Mouse (Mus musculus) intestine, postnatal 0 days (tissue): ENCODE measurements around the gene Ciao1. TPM values are rescaled to one million over a fixed set of nuclear protein-coding genes. Genes with fewer than 3 reads are reported as not detected.

Source experiments
- ATAC-seq: fragments of 200-750 bp; cut with Nextera tagmentation; 2 replicates; pipeline ENCODE4 v1.8.0; 2017; ENCODE audit warnings: mild to moderate bottlenecking, moderate TSS enrichment, moderate library complexity
- H3K27ac ChIP-seq: fragments of 300-500 bp; sonication (generic); 2 replicates; pipeline ENCODE4 v1.5.1; 2014; ENCODE audit warnings: mild to moderate bottlenecking, low read depth, low read length, moderate library complexity
- H3K27me3 ChIP-seq: fragments of 300-500 bp; sonication (generic); replicated peaks from 2 replicates; pipeline ENCODE4 v1.6.1; 2014; ENCODE audit warnings: low read length, mixed read lengths; ENCODE audit not compliant: control insufficient read depth, insufficient read depth
- H3K36me3 ChIP-seq: fragments of 300-500 bp; sonication (generic); 2 replicates; pipeline ENCODE4 v1.6.1; 2014; ENCODE audit warnings: mild to moderate bottlenecking, moderate library complexity; ENCODE audit not compliant: control insufficient read depth, insufficient read depth
- H3K4me1 ChIP-seq: fragments of 300-500 bp; sonication (generic); replicated peaks from 2 replicates; pipeline ENCODE4 v1.6.1; 2014; ENCODE audit warnings: antibody characterized with exemption, low read length, mixed read lengths; ENCODE audit not compliant: control insufficient read depth, insufficient read depth
- H3K4me2 ChIP-seq: fragments of 300-500 bp; sonication (generic); replicated peaks from 2 replicates; pipeline ENCODE4 v1.6.1; 2014; ENCODE audit warnings: low read depth, mild to moderate bottlenecking, moderate library complexity
- H3K4me3 ChIP-seq: fragments of 300-500 bp; sonication (generic); 2 replicates; pipeline ENCODE4 v1.5.1; 2014; ENCODE audit warnings: low read depth, low read length
- H3K9ac ChIP-seq: fragments of 300-500 bp; sonication (generic); 2 replicates; pipeline ENCODE4 v1.6.1; 2014; ENCODE audit warnings: mild to moderate bottlenecking, low read depth, low read length
- H3K9me3 ChIP-seq: fragments of 300-500 bp; sonication (generic); 2 replicates; pipeline ENCODE4 v1.6.1; 2016; ENCODE audit warnings: mixed run types; ENCODE audit not compliant: control insufficient read depth
- CTCF ChIP-seq: sonication (generic); IDR thresholded peaks from 2 replicates; pipeline ENCODE4 v1.5.1; 2016; ENCODE audit warnings: low read depth, mild to moderate bottlenecking, control low read depth, antibody characterized with exemption, moderate library complexity
- WGBS: fragments of 180-500 bp; shearing (Covaris S2); extraction: QIAGEN DNeasy Blood & Tissue Kit; methylation state at CpG from one replicate; pipeline ENCODE4 v1.1.7; 2014; 5-methylcytosine and 5-hydroxymethylcytosine counted together
- polyA plus RNA-seq: library from polyadenylated mRNA; unstranded; fragments of >200 nt; fragmentation: Nextera tagmentation; extraction: Ambion mirVana; gene quantifications from 2 replicates; pipeline ENCODE4 v1.2.1, GENCODE M21; 2015

Gene Ciao1
- polyA plus RNA-seq, 1 experiment from 2014 or later: 38.3 TPM

DNA sequence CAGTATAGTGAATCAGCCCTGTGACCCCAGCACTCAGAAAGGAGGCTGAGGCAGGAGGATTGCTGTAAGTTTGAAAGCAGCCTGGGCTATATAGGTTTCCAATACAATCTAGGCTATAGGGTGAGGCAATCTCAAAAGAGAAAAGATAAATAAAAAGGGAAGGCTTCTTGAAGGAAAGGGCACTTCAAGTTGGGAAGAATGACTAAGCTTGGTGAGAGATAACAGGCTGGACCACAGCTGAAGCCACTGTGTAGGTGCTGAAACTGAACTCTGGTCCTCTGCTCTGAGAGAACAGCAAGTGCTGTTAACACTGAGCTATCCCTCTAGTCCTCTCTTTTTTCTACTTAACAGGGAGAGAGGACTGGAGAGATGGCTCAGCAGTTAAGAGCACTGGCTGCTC is 14.9 kb upstream of the Ciao1 start:
- H3K4me1 ChIP-seq: no peaks in the 10 kb centered on the region
- H3K36me3 ChIP-seq: peaks cover 27% of the 10 kb centered on the region
- ATAC-seq: no peak
- TF ChIP-seq CTCF: no peak
- no peaks in the 10 kb centered on the region for H3K27me3 ChIP-seq
- no peak overlapping the region for H3K4me3 ChIP-seq
- no peak overlapping the region for H3K27ac ChIP-seq
- no peak overlapping the region for H3K9ac ChIP-seq
- H3K9me3 ChIP-seq: no peaks in the 10 kb centered on the region
- H3K4me2 ChIP-seq: no peak overlapping the region

DNA sequence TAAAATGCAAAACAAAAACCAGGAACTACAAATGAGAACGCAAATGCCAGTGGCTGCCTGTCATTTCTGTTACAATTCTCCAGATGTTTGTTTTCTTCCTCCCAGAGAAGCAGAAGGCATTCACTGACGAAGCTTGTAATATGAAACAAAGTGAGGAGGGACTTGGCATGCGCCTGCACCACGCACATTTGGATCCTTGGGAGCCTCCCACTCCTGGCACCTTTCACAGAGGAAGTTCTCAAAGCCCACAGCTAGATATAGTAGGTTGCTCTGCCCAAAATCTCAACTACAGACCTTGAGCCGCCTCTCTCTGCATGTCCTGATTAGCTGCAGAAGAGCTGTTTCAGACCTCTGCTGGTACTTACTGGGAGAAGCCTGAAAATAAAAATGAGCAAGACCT is 11.7 kb upstream of the Ciao1 start:
- Histone ChIP-seq H3K4me1 (no peaks in the 10 kb centered on the region), H3K36me3 (peaks cover 42% of the 10 kb centered on the region), H3K9me3 (no peaks in the 10 kb centered on the region), H3K9ac (no peak overlapping the region), H3K4me3 (no peak overlapping the region), H3K27me3 (no peaks in the 10 kb centered on the region), H3K4me2 (no peak overlapping the region), H3K27ac (no peak overlapping the region)
- ATAC-seq: no peak
- 82% methylated on average over 5 of the region's 5 CpGs for WGBS
- no peak for TF ChIP-seq CTCF

DNA sequence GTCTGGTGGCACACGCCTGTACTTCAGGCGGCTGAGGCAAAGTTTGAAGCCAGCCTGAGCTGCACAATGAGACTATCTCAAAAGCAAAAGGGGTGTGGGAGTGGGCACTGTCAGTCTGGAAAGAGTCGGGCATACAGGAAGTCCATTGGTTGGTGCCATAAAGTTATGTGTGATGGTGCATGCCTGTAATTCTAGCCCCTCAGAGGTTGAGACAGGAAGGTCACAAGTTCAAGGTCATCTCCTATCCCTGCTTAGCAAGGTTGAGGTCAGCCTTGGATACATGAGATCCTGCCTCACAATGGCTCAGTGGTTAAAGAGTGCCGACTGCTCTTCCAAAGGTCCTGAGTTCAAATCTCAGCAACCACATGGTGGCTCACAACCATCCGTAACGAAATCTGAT is 7.7 kb upstream of the Ciao1 start:
- Histone ChIP-seq H3K4me3 (no peak overlapping the region), H3K4me1 (no peaks in the 10 kb centered on the region; the same call in 1 of the 2 replicates), H3K4me2 (no peak overlapping the region), H3K9me3 (no peaks in the 10 kb centered on the region), H3K27me3 (no peaks in the 10 kb centered on the region), H3K9ac (no peak overlapping the region), H3K36me3 (peaks cover 50% of the 10 kb centered on the region), H3K27ac (no peak overlapping the region)
- TF ChIP-seq CTCF: no peak
- no peak for ATAC-seq
- WGBS: 87% methylated on average over 6 of the region's 6 CpGs

DNA sequence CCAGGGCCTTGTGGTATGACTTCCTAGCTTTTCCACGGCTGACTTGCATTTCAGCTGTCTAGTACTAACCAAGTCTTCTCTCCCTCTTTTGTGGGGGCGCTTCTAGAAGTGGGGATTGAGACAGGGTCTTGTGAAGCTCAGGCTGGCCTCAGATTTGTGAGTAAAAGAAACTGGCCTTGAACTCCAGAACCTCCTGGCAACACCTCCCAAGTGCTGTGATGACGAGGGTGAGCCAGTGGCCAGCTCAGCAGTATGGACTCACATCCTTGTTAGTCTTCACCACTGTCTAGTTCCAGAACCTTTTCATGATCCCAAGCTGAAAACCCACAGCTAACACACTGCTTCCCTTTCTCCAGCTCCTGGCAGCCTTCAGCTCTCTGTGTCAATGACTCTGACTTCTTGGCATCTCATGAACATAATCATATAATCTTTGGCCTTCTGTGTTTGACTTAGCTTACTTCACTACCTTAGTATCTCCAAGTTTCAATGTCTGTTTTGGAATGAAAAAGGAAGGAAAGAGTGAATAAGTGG is 7.1 kb upstream of the Ciao1 start:
- H3K36me3 ChIP-seq: peaks cover 48% of the 10 kb centered on the region
- no peak overlapping the region for H3K27ac ChIP-seq
- no peak for TF ChIP-seq CTCF
- H3K4me2 ChIP-seq: no peak overlapping the region
- WGBS: 88% methylated on average over 3 of the region's 3 CpGs
- no peaks in the 10 kb centered on the region; the same call in 1 of the 2 replicates for H3K4me1 ChIP-seq
- no peaks in the 10 kb centered on the region for H3K9me3 ChIP-seq
- no peak for ATAC-seq
- H3K27me3 ChIP-seq: no peaks in the 10 kb centered on the region
- no peak overlapping the region for H3K9ac ChIP-seq
- H3K4me3 ChIP-seq: no peak overlapping the region

DNA sequence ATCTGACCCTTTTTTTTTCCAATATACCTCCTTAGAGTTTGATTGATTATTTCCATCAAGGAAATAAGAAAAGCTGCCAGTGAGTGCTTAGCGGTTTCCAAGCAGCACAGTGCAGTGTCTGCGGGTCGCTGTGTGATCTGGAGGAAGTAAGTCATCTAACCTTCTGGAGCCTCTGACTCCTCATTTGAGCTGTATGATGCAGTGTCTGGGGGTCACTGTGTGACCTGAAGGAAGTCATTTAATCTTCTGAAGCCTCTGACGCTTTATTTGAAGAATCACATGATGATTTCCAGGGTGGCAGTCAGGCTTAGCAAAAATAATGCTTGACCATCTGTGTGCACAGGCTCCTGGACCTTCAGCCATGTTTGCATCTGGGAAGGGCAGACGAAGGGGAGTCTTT is 5.2 kb upstream of the Ciao1 start:
- TF ChIP-seq CTCF: no peak
- peaks cover 30% of the 10 kb centered on the region; the same call in 1 of the 2 replicates for H3K36me3 ChIP-seq
- no peaks in the 10 kb centered on the region for H3K9me3 ChIP-seq
- no peak for ATAC-seq
- 66% methylated on average over 5 of the region's 5 CpGs for WGBS
- H3K27me3 ChIP-seq: no peaks in the 10 kb centered on the region
- H3K9ac ChIP-seq: no peak overlapping the region
- H3K4me1 ChIP-seq: peaks cover 5% of the 10 kb centered on the region; the same call in 1 of the 2 replicates
- no peak overlapping the region for H3K4me3 ChIP-seq
- no peak overlapping the region for H3K27ac ChIP-seq
- H3K4me2 ChIP-seq: no peak overlapping the region

DNA sequence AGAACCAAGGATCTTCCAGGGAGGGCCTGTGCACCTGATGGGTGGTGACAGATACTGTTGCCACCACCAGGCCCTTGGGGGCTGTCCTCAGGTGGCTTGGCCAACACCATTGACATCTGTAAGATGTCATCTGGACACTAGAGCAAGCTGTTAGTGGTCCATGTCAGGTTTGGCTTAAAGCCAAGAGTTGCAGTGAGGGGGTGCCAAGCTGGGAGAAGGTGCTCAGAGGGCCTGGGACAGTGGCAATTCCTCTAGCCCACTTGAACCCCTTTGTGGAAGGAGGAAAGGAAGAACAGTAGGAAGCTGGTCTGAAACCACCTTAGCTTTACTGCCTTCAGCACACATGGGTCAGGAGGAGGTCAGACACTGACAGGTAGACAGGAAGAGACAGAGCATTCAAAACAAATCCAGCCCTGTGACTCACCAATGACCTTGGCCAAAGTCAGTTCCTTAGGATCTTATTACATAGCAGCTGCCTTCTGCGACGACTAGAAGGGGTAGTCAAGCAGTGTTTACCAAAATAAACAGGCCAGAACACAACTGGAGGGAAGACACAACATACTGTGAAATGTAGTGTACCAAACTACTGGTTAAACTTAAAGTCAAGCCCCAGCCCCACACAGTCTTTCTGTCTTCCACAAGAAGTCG is 4.4 kb upstream of the Ciao1 start:
- no peak for TF ChIP-seq CTCF
- 57% methylated on average over 3 of the region's 3 CpGs for WGBS
- Histone ChIP-seq H3K4me2 (no peak overlapping the region), H3K27ac (peak overlapping the region; percentile 29; the same call in 1 of the 2 replicates), H3K36me3 (peaks cover 22% of the 10 kb centered on the region; the same call in 1 of the 2 replicates), H3K27me3 (no peaks in the 10 kb centered on the region), H3K4me1 (peaks cover 5% of the 10 kb centered on the region), H3K9me3 (no peaks in the 10 kb centered on the region), H3K9ac (no peak overlapping the region), H3K4me3 (no peak overlapping the region)
- ATAC-seq: no peak
